Mouse (Mus musculus) CH12.LX (cell line): Measurements from ENCODE around the gene Scfd2. TPM values are rescaled to one million over a fixed set of nuclear protein-coding genes. Genes with fewer than 3 reads are reported as not detected.

Experiments used
- DNase-seq: peaks from one replicate; pipeline ENCODE4 v3.0.0-alpha.2; 2013; ENCODE audit errors: extremely low read depth
- H3K27ac ChIP-seq: 2 replicates; pipeline ENCODE4 v1.5.1; 2012; ENCODE audit warnings: low read depth, mild to moderate bottlenecking, control low read depth, moderate library complexity; ENCODE audit not compliant: insufficient read depth
- H3K27me3 ChIP-seq: replicated peaks from 2 replicates; pipeline ENCODE3; 2012; ENCODE audit warnings: inconsistent platforms
- H3K36me3 ChIP-seq, 2 experiments: replicated peaks in 1 of 2; 2 replicates each; pipeline versions ENCODE3 to v1.6.1; 2012; ENCODE audit warnings: inconsistent platforms in 1 of 2, low read length in 1 of 2, mild to moderate bottlenecking in 1 of 2, mixed read lengths in 1 of 2, moderate library complexity in 1 of 2; ENCODE audit not compliant: control insufficient read depth in 1 of 2, insufficient read depth in 1 of 2
- H3K4me1 ChIP-seq, 2 experiments: 2 replicates each; pipeline ENCODE4 v1.6.1; 2012; ENCODE audit warnings: inconsistent platforms in 1 of 2, moderate library complexity in 1 of 2; ENCODE audit not compliant: insufficient read depth in 2 of 2, control insufficient read depth in 1 of 2
- H3K4me2 ChIP-seq: 2 replicates; pipeline ENCODE4 v1.6.1; 2012; ENCODE audit warnings: low read depth, mild to moderate bottlenecking, control low read depth; ENCODE audit not compliant: poor library complexity, insufficient read depth, severe bottlenecking
- H3K4me3 ChIP-seq, 3 experiments: fragments of 150-350 bp in 1 of 3; sonication (generic) in 1 of 3; replicated peaks in 1 of 3; 2 replicates each; pipeline versions ENCODE3 to v1.5.1; 2011 to 2012; ENCODE audit warnings: low read depth in 2 of 3, low read length in 2 of 3, mild to moderate bottlenecking in 2 of 3, moderate library complexity in 2 of 3, control low read depth in 1 of 3, improper control_type of control experiment in 1 of 3, inconsistent platforms in 1 of 3, mixed read lengths in 1 of 3; ENCODE audit not compliant: poor library complexity in 1 of 3
- H3K79me2 ChIP-seq: replicated peaks from 2 replicates; pipeline ENCODE4 v1.6.1; 2012; ENCODE audit warnings: mild to moderate bottlenecking, moderate library complexity; ENCODE audit not compliant: control insufficient read depth, poor library complexity, insufficient read depth, severe bottlenecking; ENCODE audit errors: extremely low read depth
- H3K9ac ChIP-seq: 2 replicates; pipeline ENCODE4 v1.6.1; 2012; ENCODE audit warnings: low read depth, mild to moderate bottlenecking, control low read depth, moderate library complexity; ENCODE audit not compliant: insufficient read depth
- H3K9me3 ChIP-seq: replicated peaks from 2 replicates; pipeline ENCODE3; 2012; ENCODE audit warnings: low read length, inconsistent platforms, mixed read lengths
- CHD2 ChIP-seq: IDR thresholded peaks from 2 replicates; pipeline ENCODE4 v1.6.1; 2011; ENCODE audit warnings: low read length, improper control_type of control experiment
- EP300 ChIP-seq: IDR thresholded peaks from 2 replicates; pipeline ENCODE4 v1.6.1; 2011; ENCODE audit warnings: low read length, improper control_type of control experiment
- GABPA ChIP-seq: IDR thresholded peaks from 2 replicates; pipeline ENCODE4 v1.6.1; 2012; ENCODE audit warnings: low read depth, low read length, improper control_type of control experiment, inconsistent platforms; ENCODE audit not compliant: insufficient replicate concordance
- HCFC1 ChIP-seq: IDR thresholded peaks from 2 replicates; pipeline ENCODE4 v1.6.1; 2012; ENCODE audit warnings: low read depth, mild to moderate bottlenecking, inconsistent platforms, low read length, improper control_type of control experiment
- JUND ChIP-seq: conservative IDR thresholded peaks from 2 replicates; pipeline ENCODE4 v1.6.1; 2011; ENCODE audit warnings: low read depth, low read length, improper control_type of control experiment
- KAT2A ChIP-seq: IDR thresholded peaks from 2 replicates; pipeline ENCODE4 v1.6.1; 2012; ENCODE audit warnings: low read length, improper control_type of control experiment, inconsistent platforms; ENCODE audit not compliant: insufficient replicate concordance
- MEF2A ChIP-seq: IDR thresholded peaks from 2 replicates; pipeline ENCODE4 v1.6.1; 2014; ENCODE audit warnings: low read depth, mild to moderate bottlenecking, inconsistent platforms, low read length, improper control_type of control experiment, borderline replicate concordance
- MYC ChIP-seq: IDR thresholded peaks from 2 replicates; pipeline ENCODE4 v1.6.1; 2011; ENCODE audit warnings: low read depth, mild to moderate bottlenecking, improper control_type of control experiment, low read length
- NELFE ChIP-seq: IDR thresholded peaks from 2 replicates; pipeline ENCODE4 v1.6.1; 2011; ENCODE audit warnings: low read depth, low read length, improper control_type of control experiment
- NRF1 ChIP-seq: IDR thresholded peaks from 2 replicates; pipeline ENCODE4 v1.6.1; 2014; ENCODE audit warnings: low read depth, mild to moderate bottlenecking, inconsistent platforms, low read length, improper control_type of control experiment, moderate library complexity
- POLR2A ChIP-seq: IDR thresholded peaks from 2 replicates; pipeline ENCODE4 v1.6.1; 2011; ENCODE audit warnings: low read depth, mild to moderate bottlenecking, improper control_type of control experiment, low read length
- TCF12 ChIP-seq: IDR thresholded peaks from 2 replicates; pipeline ENCODE4 v1.6.1; 2014; ENCODE audit warnings: low read depth, mild to moderate bottlenecking, inconsistent platforms, low read length, improper control_type of control experiment
- USF2 ChIP-seq: conservative IDR thresholded peaks from 2 replicates; pipeline ENCODE4 v1.6.1; 2011; ENCODE audit warnings: low read depth, low read length, improper control_type of control experiment
- ZC3H11A ChIP-seq: IDR thresholded peaks from 2 replicates; pipeline ENCODE4 v1.6.1; 2012; ENCODE audit warnings: low read depth, mild to moderate bottlenecking, inconsistent platforms, low read length, improper control_type of control experiment
- ZKSCAN1 ChIP-seq: IDR thresholded peaks from 2 replicates; pipeline ENCODE4 v1.6.1; 2012; ENCODE audit warnings: low read depth, inconsistent platforms, low read length, improper control_type of control experiment, borderline replicate concordance
- ZNF384 ChIP-seq: IDR thresholded peaks from 2 replicates; pipeline ENCODE4 v1.6.1; 2012; ENCODE audit warnings: low read depth, low read length, improper control_type of control experiment, inconsistent platforms
- dilution Hi-C: fragments of 300-500 bp; cut with MboI; formaldehyde crosslinking; loops from 2 replicates; pipeline ENCODE4 v1.14.3; 2020; ENCODE audit warnings: low sequenced_read_pairs; ENCODE audit not compliant: extremely low pct_unique_long_range_greater_than_20kb, extremely low pct_ligation_motif_present
- in situ Hi-C: fragments of 300-500 bp; cut with MboI; formaldehyde crosslinking; loops from 3 replicates; pipeline ENCODE4 v1.14.3; 2019; ENCODE audit warnings: low sequenced_read_pairs, low pct_ligation_motif_present, low pct_unique_long_range_greater_than_20kb, mixed read lengths
- polyA plus RNA-seq: library from polyadenylated mRNA; unstranded; fragments of >175 nt; gene quantifications from 2 replicates; pipeline ENCODE4 v1.2.1, GENCODE M21; 2012; ENCODE audit warnings: low read depth; ENCODE audit not compliant: insufficient read length
- total RNA-seq, 2 experiments: library from RNA; depleted of rRNA; stranded (reverse); fragments of 300-350 nt in 1 of 2; fragments of >200 nt in 1 of 2; gene quantifications; 2 replicates each; pipeline ENCODE4 v1.2.3; 2012 to 2014

Scfd2 gene
- total and polyA plus RNA-seq, 3 experiments = 13.2 to 18.0 (median 14.4) TPM

GRCm38 (mm10) chr5:74201570-74202357, 329.8 kb downstream of the Scfd2 start:
- dilution Hi-C loops (no loop called here), in situ Hi-C loops (no loop called here)
- H3K9me3 ChIP-seq = peaks cover 2% of the 10 kb centered on the region
- peaks cover 8 to 33% of the 10 kb centered on the region in 2 experiments for H3K4me1 ChIP-seq
- no peak overlapping the region for H3K4me2 ChIP-seq
- H3K27ac ChIP-seq = no peak overlapping the region
- no peaks in the 10 kb centered on the region for H3K27me3 ChIP-seq
- no peak overlapping the region for H3K9ac ChIP-seq
- no peaks in the 10 kb centered on the region for H3K79me2 ChIP-seq
- no peak overlapping the region for H3K4me3 ChIP-seq
- TF ChIP-seq NELFE (no peak), HCFC1 (no peak), MYC (no peak), ZC3H11A (no peak), EP300 (no peak), JUND (no peak), NRF1 (no peak), TCF12 (no peak), USF2 (no peak), ZKSCAN1 (no peak), CHD2 (no peak), GABPA (no peak), MEF2A (no peak)
- peaks cover 0 to 26% of the 10 kb centered on the region in 2 experiments for H3K36me3 ChIP-seq
- DNase-seq = no peak

DNA sequence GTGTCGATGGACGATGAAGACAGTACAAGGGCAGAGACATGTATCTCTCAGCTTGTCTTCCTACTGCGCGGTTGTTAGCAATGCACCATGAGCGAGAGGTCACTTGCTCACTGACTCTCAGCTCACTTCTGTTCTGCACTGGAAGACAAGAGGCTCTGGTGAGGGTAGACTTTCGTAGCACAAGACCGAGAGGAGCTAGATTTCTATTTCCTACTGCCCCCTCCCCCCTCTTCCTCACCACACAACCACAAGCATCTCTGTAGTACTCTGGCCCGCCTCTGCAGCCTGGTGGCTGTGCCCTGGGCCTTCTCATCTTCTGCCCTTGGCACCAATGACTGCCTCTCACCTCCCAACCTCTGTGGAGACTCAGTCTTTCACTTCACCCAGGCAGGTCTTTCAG, 331.1 kb downstream of the Scfd2 start:
- dilution Hi-C loops = no loop called here
- peaks cover 0 to 26% of the 10 kb centered on the region in 2 experiments for H3K36me3 ChIP-seq
- no peak overlapping the region for H3K27ac ChIP-seq
- H3K79me2 ChIP-seq = no peaks in the 10 kb centered on the region
- peak; percentile 56 for DNase-seq
- no peak overlapping the region for H3K4me3 ChIP-seq
- no peak overlapping the region for H3K4me2 ChIP-seq
- H3K27me3 ChIP-seq = no peaks in the 10 kb centered on the region
- peaks cover 2% of the 10 kb centered on the region for H3K9me3 ChIP-seq
- no peak overlapping the region for H3K9ac ChIP-seq
- peaks cover 8 to 43% of the 10 kb centered on the region in 2 experiments for H3K4me1 ChIP-seq
- TF ChIP-seq ZNF384 = no peak
- TF ChIP-seq TCF12 = no peak
- TF ChIP-seq KAT2A = no peak
- TF ChIP-seq CHD2 = no peak
- TF ChIP-seq MYC = no peak
- TF ChIP-seq POLR2A = no peak
- in situ Hi-C loops = no loop called here
